In genomic region chr1:138175494-138175893, GRCm38 (mm10) we compare ENCODE assay signal across 17 mouse cellular contexts. TPM values are rescaled to one million over a fixed set of nuclear protein-coding genes. Genes with fewer than 3 reads are reported as not detected.
DNase-seq lines count a peak whose midpoint lies in the region; ATAC-seq and TF ChIP-seq lines count a peak whose summit lies in the region.
"Had no signal": no experiment of that assay in that cellular context is flagged by ENCODE, and none has a peak within 500 bp of the region (broad histone marks: within the 10 kb centered on the region; RNA-seq: fewer than 3 reads in every experiment).

Gene Ptprc (minus strand): TSS chr1:138175708.

- H3K4me2 ChIP-seq in liver, embryonic 11.5 days = no peak within 1 kb of the TSS
- peak within 1 kb of the TSS; percentile 59 for H3K4me2 ChIP-seq in liver, postnatal 0 days (ENCODE audit: low read depth, low read length)
- no peak within 1 kb of the TSS for H3K4me2 ChIP-seq in neural tube, embryonic 15.5 days
- H3K4me2 ChIP-seq: forebrain, embryonic 13.5 days; limb, embryonic 12.5 days; midbrain, embryonic 12.5 days; neural tube, embryonic 13.5 days had no signal

- H3K79me2 ChIP-seq in liver, adult 2 months (ENCODE audit: control insufficient read depth, insufficient read depth, low read length) = no peaks in the 10 kb centered on the region

- peak within 1 kb of the TSS; percentile 30; the same call in 1 of the 2 replicates for H3K4me3 ChIP-seq in liver, adult 2 months (ENCODE audit: insufficient read depth, low read depth, low read length)
- H3K4me3 ChIP-seq in liver, embryonic 11.5 days (ENCODE audit: low read depth, low read length) = no peak within 1 kb of the TSS
- peak within 1 kb of the TSS; percentile 86 for H3K4me3 ChIP-seq in bone marrow macrophage, adult 2 months (ENCODE audit: insufficient read depth, low read length)
- H3K4me3 ChIP-seq in liver, postnatal 0 days (ENCODE audit: low read depth, low read length) = peak within 1 kb of the TSS; percentile 45
- H3K4me3 ChIP-seq in neural tube, embryonic 15.5 days (replicated peaks) = no peak within 1 kb of the TSS
- H3K4me3 ChIP-seq: embryonic facial prominence, embryonic 10.5 days; forebrain, embryonic 13.5 days; limb, embryonic 12.5 days; midbrain, embryonic 12.5 days; neural tube, embryonic 13.5 days had no signal

- DNase-seq in liver, adult 2 months (ENCODE audit: extremely low read depth, low read depth, low spot score) = no peak
- DNase-seq in liver, embryonic 11.5 days (ENCODE audit: low spot score) = no peak
- peak; percentile 49 to 53 for DNase-seq in B cell, adult 2 months
- no peak for DNase-seq in liver, postnatal 0 days
- no peak for DNase-seq in cerebellum, adult 9-10 months
- DNase-seq in cerebellum, adult 11-12 months = no peak
- DNase-seq: gastrocnemius, postnatal 14 days; heart, postnatal 4 days; right cerebral cortex, postnatal 14 days had no signal

- H3K9ac ChIP-seq in liver, adult 2 months (ENCODE audit: low read depth, low read length) = no peak within 1 kb of the TSS
- H3K9ac ChIP-seq in liver, embryonic 11.5 days (ENCODE audit: low read depth, low read length) = no peak within 1 kb of the TSS
- H3K9ac ChIP-seq in liver, postnatal 0 days (replicated peaks) = peak within 1 kb of the TSS; percentile 49
- no peak within 1 kb of the TSS for H3K9ac ChIP-seq in neural tube, embryonic 15.5 days (replicated peaks)
- H3K9ac ChIP-seq: forebrain, embryonic 13.5 days; limb, embryonic 12.5 days; midbrain, embryonic 12.5 days; neural tube, embryonic 13.5 days had no signal

- H3K4me1 ChIP-seq in liver, adult 2 months (ENCODE audit: control insufficient read depth, insufficient read depth, low read length) = no peaks in the 10 kb centered on the region
- no peaks in the 10 kb centered on the region for H3K4me1 ChIP-seq in liver, embryonic 11.5 days (replicated peaks; ENCODE audit: control insufficient read depth, insufficient read depth, low read length)
- H3K4me1 ChIP-seq in bone marrow macrophage, adult 2 months (ENCODE audit: control insufficient read depth, insufficient read depth, low read length) = peaks cover 20% of the 10 kb centered on the region
- H3K4me1 ChIP-seq in liver, postnatal 0 days (ENCODE audit: insufficient read depth) = peaks cover 3% of the 10 kb centered on the region; the same call in 1 of the 2 replicates
- H3K4me1 ChIP-seq in neural tube, embryonic 15.5 days = no peaks in the 10 kb centered on the region
- H3K4me1 ChIP-seq: embryonic facial prominence, embryonic 10.5 days; forebrain, embryonic 13.5 days; limb, embryonic 12.5 days; midbrain, embryonic 12.5 days; neural tube, embryonic 13.5 days had no signal

- no peak for TF ChIP-seq CTCF in liver, adult 2 months (IDR thresholded peaks at IDR 0.05; ENCODE audit: low read depth, low read length)
- TF ChIP-seq CTCF in bone marrow macrophage, adult 2 months (IDR thresholded peaks at IDR 0.05; ENCODE audit: low read depth, low read length) = no peak
- TF ChIP-seq CTCF in liver, postnatal 0 days (IDR thresholded peaks at IDR 0.05; ENCODE audit: low read depth) = no peak

- no peak for TF ChIP-seq POLR2A in liver, adult 2 months (IDR thresholded peaks at IDR 0.05; ENCODE audit: extremely low read depth, insufficient read depth, low read length)
- TF ChIP-seq POLR2A in bone marrow macrophage, adult 2 months (IDR thresholded peaks at IDR 0.05; ENCODE audit: borderline replicate concordance, low read depth, low read length) = no peak

- H3K27me3 ChIP-seq in liver, adult 2 months (ENCODE audit: control insufficient read depth, insufficient read depth, low read length) = no peaks in the 10 kb centered on the region
- no peaks in the 10 kb centered on the region for H3K27me3 ChIP-seq in liver, embryonic 11.5 days (replicated peaks; ENCODE audit: control insufficient read depth, insufficient read depth, low read length)
- H3K27me3 ChIP-seq in liver, postnatal 0 days (ENCODE audit: insufficient read depth, low read length) = no peaks in the 10 kb centered on the region
- H3K27me3 ChIP-seq in neural tube, embryonic 15.5 days (replicated peaks) = no peaks in the 10 kb centered on the region
- H3K27me3 ChIP-seq: forebrain, embryonic 13.5 days; limb, embryonic 12.5 days; midbrain, embryonic 12.5 days; neural tube, embryonic 13.5 days had no signal

- WGBS in liver, adult 2 months = 73% methylated on average over 4 of the region's 4 CpGs
- 48% methylated on average over 4 of the region's 4 CpGs for WGBS in liver, embryonic 11.5 days
- 34% methylated on average over 4 of the region's 4 CpGs for WGBS in liver, postnatal 0 days (ENCODE audit: insufficient replicate concordance)
- 82% methylated on average over 4 of the region's 4 CpGs for WGBS in neural tube, embryonic 15.5 days

- no peak within 1 kb of the TSS for H3K27ac ChIP-seq in liver, adult 2 months (replicated peaks; ENCODE audit: insufficient read depth, low read depth, low read length)
- H3K27ac ChIP-seq in liver, embryonic 11.5 days (ENCODE audit: low read depth, low read length) = no peak within 1 kb of the TSS
- peak within 1 kb of the TSS; percentile 97 for H3K27ac ChIP-seq in bone marrow macrophage, adult 2 months (ENCODE audit: insufficient read depth, low read depth, low read length)
- peak within 1 kb of the TSS; percentile 81 for H3K27ac ChIP-seq in liver, postnatal 0 days (ENCODE audit: low read depth)
- no peak within 1 kb of the TSS for H3K27ac ChIP-seq in neural tube, embryonic 15.5 days (replicated peaks)
- H3K27ac ChIP-seq: embryonic facial prominence, embryonic 10.5 days; forebrain, embryonic 13.5 days; limb, embryonic 12.5 days; midbrain, embryonic 12.5 days; neural tube, embryonic 13.5 days had no signal

- ATAC-seq in liver, embryonic 11.5 days (replicated peaks; ENCODE audit: low FRiP score) = no peak
- ATAC-seq in liver, postnatal 0 days = peak; percentile 58
- no peak for ATAC-seq in neural tube, embryonic 15.5 days (ENCODE audit: low FRiP score)
- ATAC-seq: forebrain, embryonic 13.5 days; intestine, postnatal 0 days had no signal

- TF ChIP-seq EP300 in liver, postnatal 0 days (IDR thresholded peaks at IDR 0.05; ENCODE audit: low read depth) = no peak

- H3K9me3 ChIP-seq in liver, embryonic 11.5 days (ENCODE audit: control insufficient read depth, low read length) = no peaks in the 10 kb centered on the region
- H3K9me3 ChIP-seq in liver, postnatal 0 days (ENCODE audit: low read length) = no peaks in the 10 kb centered on the region
- H3K9me3 ChIP-seq in neural tube, embryonic 15.5 days (replicated peaks) = 0 out of 2 replicates have a peak, but pooled peaks cover 1% of the 10 kb centered on the region
- H3K9me3 ChIP-seq: embryonic facial prominence, embryonic 10.5 days; forebrain, embryonic 13.5 days; midbrain, embryonic 12.5 days; neural tube, embryonic 13.5 days had no signal

- H3K36me3 ChIP-seq in liver, adult 2 months (ENCODE audit: control insufficient read depth, insufficient read depth, low read length) = no peaks in the 10 kb centered on the region
- H3K36me3 ChIP-seq in liver, embryonic 11.5 days (ENCODE audit: control insufficient read depth, insufficient read depth, low read length) = no peaks in the 10 kb centered on the region
- no peaks in the 10 kb centered on the region for H3K36me3 ChIP-seq in liver, postnatal 0 days (replicated peaks; ENCODE audit: insufficient read depth, low read length)
- no peaks in the 10 kb centered on the region for H3K36me3 ChIP-seq in neural tube, embryonic 15.5 days
- H3K36me3 ChIP-seq: embryonic facial prominence, embryonic 10.5 days; limb, embryonic 12.5 days; midbrain, embryonic 12.5 days; neural tube, embryonic 13.5 days had no signal

RNA-seq across cellular contexts. Expression of gene Ptprc, which starts in this region (rescaled TPM):
- total RNA-seq in liver, adult 2 months (2014; rRNA removed) = 13.4 and 13.7 TPM in 2 replicates
- polyA plus RNA-seq in liver, adult 2 months (2012; rRNA removed) = 1.8 and 3.4 TPM in 2 replicates
- polyA plus RNA-seq in liver, embryonic 11.5 days (2014; fragmentation: Nextera tagmentation; extraction: Ambion mirVana) = 5.4 and 6.4 TPM in 2 replicates
- 565 and 582 TPM in 2 replicates for polyA plus RNA-seq in bone marrow macrophage, adult 2 months (2012; ENCODE audit: insufficient read depth, insufficient read length, missing spikeins)
- polyA plus RNA-seq in liver, postnatal 0 days (2015; fragmentation: Nextera tagmentation; extraction: Ambion mirVana) = 11.3 and 12.3 TPM in 2 replicates
- polyA plus RNA-seq in neural tube, embryonic 15.5 days (2015; fragmentation: Nextera tagmentation; extraction: Ambion mirVana) = 1.7 and 17.9 TPM in 2 replicates

Comparison
In these comparisons a context has a peak if more than half of its experiments do, and no peak if none do; other contexts are left out.
1. RNA of gene Ptprc (polyA plus RNA-seq): 565 to 582 TPM in bone marrow macrophage, adult 2 months; 11.3 to 12.3 TPM in liver, postnatal 0 days, 5.4 to 6.4 TPM in liver, embryonic 11.5 days, 1.8 to 3.4 TPM in liver, adult 2 months and 1.7 to 17.9 TPM in neural tube, embryonic 15.5 days; every median in the first group is over 10 times any median in the second.
2. H3K27ac ChIP-seq: peak in bone marrow macrophage, adult 2 months (single experiment) and liver, postnatal 0 days (single experiment); none in liver, adult 2 months (single experiment), liver, embryonic 11.5 days (single experiment) and neural tube, embryonic 15.5 days (single experiment).
3. H3K4me3 ChIP-seq: peak in liver, adult 2 months (single experiment), bone marrow macrophage, adult 2 months (single experiment) and liver, postnatal 0 days (single experiment); none in liver, embryonic 11.5 days (single experiment) and neural tube, embryonic 15.5 days (single experiment).
4. DNase-seq: peak in B cell, adult 2 months (2 of 2); none in liver, adult 2 months (single experiment), liver, embryonic 11.5 days (single experiment), liver, postnatal 0 days (single experiment), cerebellum, adult 9-10 months (single experiment) and cerebellum, adult 11-12 months (single experiment).